11 mouse cellular contexts compared by ENCODE assay signal in genomic region chrX:53015549-53015948, GRCm38 (mm10). TPM values are rescaled to one million over a fixed set of nuclear protein-coding genes. Genes with fewer than 3 reads are reported as not detected.
DNase-seq lines count a peak whose midpoint lies in the region; ATAC-seq and TF ChIP-seq lines count a peak whose summit lies in the region.
"Had no signal": no experiment of that assay in that cellular context is flagged by ENCODE, and none has a peak within 500 bp of the region (broad histone marks: within the 10 kb centered on the region; RNA-seq: fewer than 3 reads in every experiment).

No protein-coding gene starts in this region.

- no peak overlapping the region for H3K4me3 ChIP-seq in forebrain, postnatal 0 days (ENCODE audit: low read depth, low read length)
- H3K4me3 ChIP-seq in forebrain, embryonic 16.5 days (replicated peaks; ENCODE audit: low read length), result no peak overlapping the region
- no peak overlapping the region for H3K4me3 ChIP-seq in liver, embryonic 11.5 days (ENCODE audit: low read depth, low read length)
- no peak overlapping the region for H3K4me3 ChIP-seq in neural tube, embryonic 15.5 days (replicated peaks)
- H3K4me3 ChIP-seq in forebrain, embryonic 10.5 days, result no peak overlapping the region

- no peak overlapping the region for H3K27ac ChIP-seq in forebrain, postnatal 0 days (ENCODE audit: low read depth, low read length)
- no peak overlapping the region for H3K27ac ChIP-seq in forebrain, embryonic 16.5 days (ENCODE audit: low read length)
- H3K27ac ChIP-seq in liver, embryonic 11.5 days (ENCODE audit: low read depth, low read length), result no peak overlapping the region
- no peak overlapping the region for H3K27ac ChIP-seq in neural tube, embryonic 15.5 days (replicated peaks)
- H3K27ac ChIP-seq in forebrain, embryonic 10.5 days, result no peak overlapping the region

- no peaks in the 10 kb centered on the region for H3K36me3 ChIP-seq in forebrain, postnatal 0 days (ENCODE audit: insufficient read depth)
- no peaks in the 10 kb centered on the region; the same call in 1 of the 2 replicates for H3K36me3 ChIP-seq in forebrain, embryonic 16.5 days (ENCODE audit: control insufficient read depth, insufficient read depth)
- no peaks in the 10 kb centered on the region; the same call in 1 of the 2 replicates for H3K36me3 ChIP-seq in liver, embryonic 11.5 days (ENCODE audit: control insufficient read depth, insufficient read depth, low read length)
- peaks cover 6% of the 10 kb centered on the region for H3K36me3 ChIP-seq in neural tube, embryonic 15.5 days
- peaks cover 49% of the 10 kb centered on the region for H3K36me3 ChIP-seq in forebrain, embryonic 10.5 days (replicated peaks)

- ATAC-seq in forebrain, postnatal 0 days, result no peak
- ATAC-seq in forebrain, embryonic 16.5 days, result no peak
- ATAC-seq in liver, embryonic 11.5 days (replicated peaks; ENCODE audit: low FRiP score), result no peak
- ATAC-seq in neural tube, embryonic 15.5 days (ENCODE audit: low FRiP score), result no peak
- ATAC-seq: midbrain, embryonic 16.5 days had no signal

- no peaks in the 10 kb centered on the region for H3K4me1 ChIP-seq in forebrain, postnatal 0 days (ENCODE audit: insufficient read depth)
- no peaks in the 10 kb centered on the region for H3K4me1 ChIP-seq in forebrain, embryonic 16.5 days (replicated peaks; ENCODE audit: control insufficient read depth, insufficient read depth, low read length)
- H3K4me1 ChIP-seq in liver, embryonic 11.5 days (replicated peaks; ENCODE audit: control insufficient read depth, insufficient read depth, low read length), result no peaks in the 10 kb centered on the region
- H3K4me1 ChIP-seq in neural tube, embryonic 15.5 days, result no peaks in the 10 kb centered on the region
- H3K4me1 ChIP-seq in forebrain, embryonic 10.5 days, result no peaks in the 10 kb centered on the region

- TF ChIP-seq CTCF in forebrain, postnatal 0 days (IDR thresholded peaks at IDR 0.05; ENCODE audit: low read depth), result peak; percentile 38; the same call in 1 of the 2 replicates

- no peak overlapping the region for H3K4me2 ChIP-seq in forebrain, postnatal 0 days (ENCODE audit: low read depth)
- no peak overlapping the region for H3K4me2 ChIP-seq in forebrain, embryonic 16.5 days (ENCODE audit: low read length)
- H3K4me2 ChIP-seq in liver, embryonic 11.5 days, result no peak overlapping the region
- H3K4me2 ChIP-seq in neural tube, embryonic 15.5 days, result no peak overlapping the region

- H3K9ac ChIP-seq in forebrain, postnatal 0 days, result no peak overlapping the region
- no peak overlapping the region for H3K9ac ChIP-seq in forebrain, embryonic 16.5 days (replicated peaks; ENCODE audit: low read depth, low read length)
- H3K9ac ChIP-seq in liver, embryonic 11.5 days (ENCODE audit: low read depth, low read length), result no peak overlapping the region
- H3K9ac ChIP-seq in neural tube, embryonic 15.5 days (replicated peaks), result no peak overlapping the region

- H3K9me3 ChIP-seq in forebrain, postnatal 0 days (ENCODE audit: low read length), result no peaks in the 10 kb centered on the region
- no peaks in the 10 kb centered on the region for H3K9me3 ChIP-seq in forebrain, embryonic 16.5 days (ENCODE audit: control insufficient read depth, low read length)
- H3K9me3 ChIP-seq in liver, embryonic 11.5 days (ENCODE audit: control insufficient read depth, low read length), result no peaks in the 10 kb centered on the region
- no peaks in the 10 kb centered on the region for H3K9me3 ChIP-seq in neural tube, embryonic 15.5 days (replicated peaks)
- no peaks in the 10 kb centered on the region for H3K9me3 ChIP-seq in forebrain, embryonic 10.5 days

- DNase-seq in forebrain, postnatal 0 days, result no peak
- DNase-seq in liver, result peak; percentile 17
- DNase-seq in liver, embryonic 11.5 days (ENCODE audit: low spot score), result no peak
- peak; percentile 17 for DNase-seq in CD4-positive helper T cell, adult 2 months (ENCODE audit: low read depth, low spot score)
- peak; percentile 37 for DNase-seq in induced T-regulatory cell, adult 2 months (ENCODE audit: low read depth)
- DNase-seq in forebrain, embryonic 10.5 days (ENCODE audit: extremely low spot score, low spot score), result no peak
- DNase-seq: adrenal gland, adult 8-10 months; cerebellum, adult 11-12 months had no signal

- H3K27me3 ChIP-seq in forebrain, postnatal 0 days (ENCODE audit: insufficient read depth, low read length), result no peaks in the 10 kb centered on the region
- no peaks in the 10 kb centered on the region for H3K27me3 ChIP-seq in forebrain, embryonic 16.5 days (replicated peaks; ENCODE audit: control insufficient read depth, insufficient read depth, low read length)
- H3K27me3 ChIP-seq in liver, embryonic 11.5 days (replicated peaks; ENCODE audit: control insufficient read depth, insufficient read depth, low read length), result no peaks in the 10 kb centered on the region
- no peaks in the 10 kb centered on the region for H3K27me3 ChIP-seq in neural tube, embryonic 15.5 days (replicated peaks)
- no peaks in the 10 kb centered on the region for H3K27me3 ChIP-seq in forebrain, embryonic 10.5 days (ENCODE audit: poor library complexity, severe bottlenecking)

RNA-seq across cellular contexts. Expression of gene Hprt, which starts 27.6 kb away (rescaled TPM):
- total RNA-seq in forebrain, postnatal 0 days (2014; rRNA removed), result 59.0 and 66.2 TPM in 2 replicates
- 162 and 177 TPM in 2 replicates for polyA plus RNA-seq in forebrain, postnatal 0 days (2015; fragmentation: Nextera tagmentation; extraction: Ambion mirVana)
- 88.1 and 93.3 TPM in 2 replicates for polyA plus RNA-seq in forebrain, embryonic 16.5 days (2015; fragmentation: Nextera tagmentation; extraction: Ambion mirVana)
- polyA plus RNA-seq in liver, embryonic 11.5 days (2014; fragmentation: Nextera tagmentation; extraction: Ambion mirVana), result 300 and 324 TPM in 2 replicates
- 166 and 192 TPM in 2 replicates for polyA plus RNA-seq in neural tube, embryonic 15.5 days (2015; fragmentation: Nextera tagmentation; extraction: Ambion mirVana)
- 119 and 122 TPM in 2 replicates for polyA plus RNA-seq in forebrain, embryonic 10.5 days (2016; fragmentation: Nextera tagmentation; extraction: Ambion mirVana)

Comparison
In these comparisons a context has a peak if more than half of its experiments do, and no peak if none do; other contexts are left out.
1. DNase-seq: peak in liver (single experiment), CD4-positive helper T cell, adult 2 months (single experiment) and induced T-regulatory cell, adult 2 months (single experiment); none in forebrain, postnatal 0 days (single experiment), liver, embryonic 11.5 days (single experiment) and forebrain, embryonic 10.5 days (single experiment).